Mouse (Mus musculus) neural tube, embryonic 10.5 days (tissue): ENCODE measurements around the gene Nfu1.
A peak's percentile ranks its signal among the peaks of the same experiment; 100 is the strongest.

Source experiments
- DNase-seq: peaks from one replicate; pipeline ENCODE4 v3.0.0-alpha.2; 2017; ENCODE audit warnings: low spot score; ENCODE audit errors: extremely low spot score

Nfu1 gene

DNA sequence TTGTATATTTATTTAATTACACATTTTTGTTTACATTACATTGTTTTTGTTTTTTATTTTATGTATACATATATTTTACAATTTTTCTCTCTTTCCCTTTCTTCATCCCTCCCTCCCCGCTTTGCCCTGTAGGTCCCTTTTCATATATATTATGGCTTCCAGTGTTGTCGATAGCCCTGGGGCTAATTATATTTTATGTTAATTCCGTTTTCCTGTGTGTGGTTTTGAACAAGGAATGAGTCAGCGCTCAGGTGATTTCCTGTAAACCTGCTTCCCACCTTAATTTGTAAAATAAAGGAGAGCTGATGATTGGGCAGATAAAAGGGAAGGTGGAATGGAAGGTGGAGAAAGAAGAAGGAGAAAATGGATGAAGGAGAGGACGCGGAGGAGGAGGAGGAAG is at the start of gene Nfu1:
Gene Nfu1 (plus strand): TSS at position 350 of the 400 bp plus-strand sequence.
- DNase-seq: no peak

DNA sequence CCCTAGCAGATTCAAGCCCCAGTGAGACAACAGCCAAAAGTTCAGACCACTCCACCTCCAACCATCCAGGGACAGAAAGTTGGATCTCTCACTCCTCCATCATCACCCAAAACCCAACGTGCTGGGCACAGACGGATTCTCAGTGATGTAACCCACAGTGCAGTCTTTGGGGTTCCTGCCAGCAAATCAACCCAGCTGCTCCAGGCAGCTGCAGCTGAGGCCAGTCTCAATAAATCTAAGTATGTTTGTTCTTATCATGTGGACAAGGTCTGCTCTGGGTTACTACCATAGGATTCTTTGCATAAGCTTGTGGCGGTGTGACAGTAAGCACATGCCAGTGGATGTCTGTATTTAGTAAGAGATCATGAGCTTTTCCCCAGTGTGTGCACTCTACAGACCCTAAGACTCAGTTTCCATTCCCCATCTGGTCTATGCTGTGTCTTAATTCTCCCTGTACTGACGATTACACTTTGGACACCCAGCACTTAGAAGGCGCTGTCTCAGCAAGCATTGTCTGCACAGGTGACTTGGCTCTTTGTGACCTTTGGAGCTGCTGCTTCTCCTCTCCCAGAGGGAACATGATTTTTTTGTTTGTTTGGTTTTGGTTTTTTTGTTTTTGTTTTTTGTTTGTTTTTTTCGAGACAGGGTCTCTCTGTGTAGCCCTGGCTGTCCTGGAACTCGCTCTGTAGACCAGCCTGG is 44.9 kb upstream of the Nfu1 start:
- DNase-seq: no peak

DNA sequence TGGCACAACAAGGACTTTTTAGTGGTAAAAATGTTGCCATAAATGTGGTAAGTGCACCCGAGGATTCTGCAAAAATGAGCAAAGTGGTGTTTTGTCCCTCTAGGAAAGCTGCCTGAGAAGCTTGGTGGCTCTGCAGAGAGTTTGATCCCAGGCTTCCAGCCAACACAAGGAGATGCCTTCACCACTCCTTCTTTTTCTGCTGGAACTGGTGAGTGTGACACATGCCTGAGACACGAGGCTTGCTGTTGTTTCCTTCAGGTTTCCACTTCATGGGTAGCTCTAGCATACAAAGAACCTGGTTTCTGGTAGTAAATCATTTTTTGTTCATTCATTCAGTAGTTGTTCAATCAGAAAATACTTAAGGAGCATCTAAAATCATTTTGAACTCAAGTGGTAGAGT is 41.9 kb upstream of the Nfu1 start:
- DNase-seq: no peak

GRCm38 (mm10) chr6:86973956-86974355 is 35.1 kb upstream of the Nfu1 start:
- no peak for DNase-seq

GRCm38 (mm10) chr6:86978156-86978908 is 30.7 kb upstream of the Nfu1 start:
- DNase-seq: no peak

- DNase-seq: no peak
Measured at GRCm38 (mm10) chr6:86978909-86979265, 30.1 kb upstream of the Nfu1 start.

DNA sequence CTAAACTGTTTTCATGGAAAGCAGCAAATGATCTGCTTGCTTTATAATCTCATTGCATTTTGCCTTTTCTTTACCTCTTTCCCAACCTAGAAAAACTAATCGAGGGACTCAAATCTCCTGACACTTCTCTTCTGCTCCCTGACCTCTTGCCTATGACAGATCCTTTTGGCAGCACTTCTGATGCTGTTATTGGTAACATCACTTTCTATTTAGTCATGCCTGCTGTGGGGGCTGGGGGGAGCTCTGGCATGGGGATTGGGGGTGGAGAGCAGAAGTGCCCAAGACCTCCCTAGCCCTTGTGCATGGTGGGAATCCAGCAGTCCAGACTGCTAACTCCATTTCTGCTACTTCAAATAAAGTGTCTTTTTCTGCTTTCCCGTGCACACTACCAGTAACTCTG is 27.8 kb upstream of the Nfu1 start:
- DNase-seq: no peak

DNA sequence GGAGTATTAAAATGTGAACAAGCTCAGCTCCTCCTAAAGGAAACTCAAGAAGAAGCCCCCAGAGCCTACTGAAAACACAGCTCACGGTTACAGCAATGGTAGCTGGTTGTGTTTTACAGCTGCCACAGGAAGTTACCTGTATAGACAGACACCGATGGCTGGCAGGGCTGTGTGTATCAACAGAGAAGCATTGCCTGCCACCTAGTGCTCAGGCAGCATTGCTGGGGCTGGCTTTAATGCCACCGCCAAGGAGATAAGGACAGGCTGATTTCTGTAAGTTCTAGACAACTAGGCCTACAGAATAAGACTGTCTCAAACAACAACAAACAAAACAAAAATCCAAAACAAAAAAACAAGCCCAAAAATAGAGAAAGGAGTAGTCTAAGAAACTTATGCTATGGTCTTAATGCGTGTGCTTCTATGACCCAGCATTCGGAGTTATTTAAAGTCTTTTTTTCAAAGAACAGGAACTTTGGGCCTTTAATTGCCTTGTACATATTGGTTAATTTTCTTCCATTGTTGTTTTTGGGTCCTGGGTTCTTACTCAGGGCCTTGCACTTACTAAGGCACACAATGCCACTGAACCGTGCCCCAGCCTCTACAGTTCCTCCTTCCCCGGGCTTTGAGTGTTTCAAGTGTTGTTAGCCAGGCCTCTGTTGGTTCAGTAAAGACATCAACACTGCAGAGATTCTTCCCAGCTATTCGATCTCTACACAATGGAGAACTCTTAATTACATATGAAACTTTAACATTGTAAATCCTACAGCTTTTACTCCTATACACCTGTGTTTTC is 23.5 kb upstream of the Nfu1 start:
- DNase-seq: no peak

DNA sequence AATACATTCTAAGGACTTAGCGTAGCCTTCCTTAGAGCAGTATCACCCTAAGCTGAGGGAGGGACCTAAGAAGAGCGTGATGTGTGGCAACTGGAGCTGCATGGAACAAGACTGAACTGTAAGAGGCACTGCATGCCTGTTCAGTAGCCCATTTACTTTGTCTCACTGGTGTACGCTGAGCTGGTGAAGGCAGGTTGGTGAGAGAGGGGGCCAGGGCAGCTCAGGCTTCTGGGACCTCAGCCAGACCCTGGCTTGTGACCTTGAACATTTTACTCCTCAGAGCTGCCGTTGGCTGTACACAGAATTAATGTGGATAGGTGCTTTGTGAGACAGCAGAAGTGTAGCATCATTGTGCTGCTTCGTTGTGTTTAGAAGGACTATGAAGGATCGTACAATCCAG is 19.5 kb upstream of the Nfu1 start:
- no peak for DNase-seq

DNA sequence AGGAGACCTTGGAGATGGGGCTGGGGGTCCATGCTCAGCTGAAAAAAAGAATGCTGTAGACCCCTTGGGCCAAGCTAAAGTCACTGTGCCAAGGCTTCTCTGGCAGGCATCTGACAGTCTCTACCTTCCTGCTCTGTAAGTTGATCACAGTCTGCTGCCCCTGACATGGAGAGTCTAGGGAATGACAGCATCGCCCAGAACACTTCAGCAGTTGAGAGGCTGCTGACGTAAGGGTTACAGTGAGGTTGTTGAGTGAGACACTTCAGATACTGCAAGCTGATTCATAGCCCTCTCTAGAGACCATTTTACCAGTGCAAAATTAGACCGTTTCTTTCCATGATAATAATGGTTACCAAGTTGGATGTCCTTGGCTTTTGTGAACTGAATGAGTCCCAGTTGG is 18.0 kb upstream of the Nfu1 start:
- DNase-seq: no peak

DNA sequence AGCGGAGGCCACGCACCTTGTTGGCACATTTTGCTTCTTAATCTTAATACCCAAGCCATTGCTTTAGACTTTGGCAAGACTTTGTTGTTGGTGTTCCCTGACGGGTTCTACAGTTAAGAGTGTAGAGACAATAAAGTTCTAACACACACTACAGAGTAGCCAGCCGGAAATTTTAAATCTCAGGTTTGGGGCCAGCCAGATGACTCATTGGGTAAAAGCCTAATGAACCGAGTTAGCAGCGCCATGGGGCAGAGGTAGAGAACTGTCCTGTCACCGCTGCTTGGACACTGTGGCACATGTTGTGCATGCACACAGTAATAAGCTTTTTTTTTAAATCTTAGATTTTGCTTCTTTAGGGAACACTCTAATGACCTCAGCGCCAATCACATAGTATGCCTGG is 16.7 kb upstream of the Nfu1 start:
- DNase-seq: no peak

DNA sequence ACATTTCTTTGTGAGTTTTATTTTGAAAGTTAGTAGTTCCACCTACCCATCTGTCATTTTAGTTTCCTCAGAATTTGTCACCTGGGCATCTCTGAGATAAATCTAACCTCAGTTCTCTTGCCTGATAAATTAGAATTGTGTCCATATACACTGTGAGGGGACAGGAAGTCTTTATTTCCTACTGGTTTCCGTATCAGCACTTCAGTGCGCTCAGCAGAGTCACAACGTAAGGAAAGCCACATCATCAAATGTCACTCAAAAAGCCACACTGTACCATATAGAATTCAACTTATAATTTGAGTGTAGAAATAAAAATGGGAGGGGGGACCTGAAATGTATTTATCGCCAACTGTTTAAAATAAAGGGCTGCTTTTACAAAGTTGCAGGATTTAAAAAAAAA is 14.8 kb upstream of the Nfu1 start:
- no peak for DNase-seq

DNA sequence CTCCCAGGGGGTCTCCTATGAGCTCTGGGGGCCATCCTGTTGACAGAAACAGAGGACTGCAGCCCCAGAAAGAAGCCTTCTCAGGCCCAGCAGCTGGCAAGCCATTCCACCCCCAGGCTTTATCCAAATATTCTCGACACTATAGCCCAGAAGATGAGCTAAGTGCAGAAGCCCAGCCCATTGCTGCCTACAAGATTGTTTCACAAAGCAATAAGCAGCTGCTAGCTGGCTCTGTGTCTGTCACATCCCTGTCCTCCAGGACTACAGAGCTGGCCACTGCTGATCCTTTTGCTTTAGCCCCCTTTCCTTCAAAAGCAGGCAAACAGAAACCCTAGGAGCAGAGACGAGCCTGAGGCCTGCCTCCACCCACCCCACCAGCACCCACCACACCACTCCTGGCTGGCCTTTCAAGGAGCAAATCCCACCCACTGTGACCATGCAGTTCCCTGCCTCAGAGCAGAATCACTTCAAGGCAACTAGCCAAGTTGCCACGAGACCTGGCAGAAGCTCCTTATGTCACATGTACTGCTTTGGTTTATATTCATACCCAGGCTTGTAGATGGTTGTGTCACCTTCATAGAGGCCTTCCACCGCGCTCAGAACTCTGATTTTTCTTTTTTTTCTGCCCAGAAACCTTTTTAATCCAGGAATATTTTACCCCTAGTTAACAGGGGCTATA is 12.3 kb upstream of the Nfu1 start:
- no peak for DNase-seq

DNA sequence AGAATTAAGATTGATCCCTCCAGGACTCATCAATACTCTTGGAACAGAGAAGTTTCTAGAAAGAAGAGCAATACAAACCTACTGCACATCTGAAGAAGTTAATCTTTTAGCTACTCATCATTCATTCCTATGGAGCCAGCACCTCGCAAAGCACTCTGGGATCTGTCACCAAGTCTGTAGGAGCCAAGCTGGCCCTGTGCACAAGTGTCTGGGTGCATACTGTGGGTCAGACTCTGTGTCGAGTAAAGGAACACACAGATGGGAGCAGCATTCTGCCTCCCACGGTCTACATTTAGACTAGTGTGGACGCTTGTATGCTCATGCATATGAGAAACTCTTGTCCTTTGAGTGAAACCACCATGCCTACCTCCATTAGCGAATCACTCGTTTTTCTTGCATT is 11.7 kb upstream of the Nfu1 start:
- no peak for DNase-seq

GRCm38 (mm10) chr6:87001995-87002394 is 7.0 kb upstream of the Nfu1 start:
- DNase-seq: no peak

- DNase-seq: peak; percentile 82
Measured at GRCm38 (mm10) chr6:87002521-87003055, 6.4 kb upstream of the Nfu1 start.

- DNase-seq: no peak
Measured at GRCm38 (mm10) chr6:87004099-87004498, 4.9 kb upstream of the Nfu1 start.

GRCm38 (mm10) chr6:87005577-87005976 is 3.5 kb upstream of the Nfu1 start:
- no peak for DNase-seq

DNA sequence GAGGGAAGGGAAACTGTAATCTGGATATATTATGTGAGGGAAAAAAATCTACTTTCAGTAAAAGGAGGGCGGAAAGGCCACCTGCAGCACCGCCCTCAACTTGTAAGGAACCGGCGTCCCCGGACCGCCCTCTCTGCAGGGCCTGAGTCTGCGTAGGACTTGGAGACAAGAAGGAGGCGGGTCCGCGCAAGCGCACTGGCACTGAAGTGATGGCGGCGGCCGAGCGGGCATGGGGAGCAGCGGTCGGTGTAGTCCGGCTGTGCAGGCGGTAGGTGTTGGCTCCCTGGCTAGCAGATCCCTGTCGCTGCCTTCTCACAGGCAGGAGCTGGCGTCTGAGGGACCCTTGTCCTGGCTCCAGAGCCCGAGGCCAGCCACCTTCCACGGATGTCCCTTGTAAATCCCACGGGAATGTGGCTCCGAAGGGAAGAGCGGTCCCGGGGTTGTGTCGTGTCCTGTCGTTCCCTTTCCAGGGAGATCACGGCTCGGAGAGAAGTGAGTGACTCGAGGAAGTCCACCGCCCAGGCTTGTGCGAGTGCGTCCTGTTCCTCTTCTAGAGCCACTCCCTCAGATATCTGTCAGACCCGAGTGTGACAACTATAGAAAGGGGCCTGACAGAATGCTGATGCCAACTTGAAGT is 774 bp downstream of the Nfu1 start:
- peak; percentile 94 for DNase-seq

GRCm38 (mm10) chr6:87016916-87017315 is 7.9 kb downstream of the Nfu1 start:
- DNase-seq: peak; percentile 29

- DNase-seq: no peak
Measured at GRCm38 (mm10) chr6:87018874-87019273, 9.8 kb downstream of the Nfu1 start.
